ENCODE assay signal across 27 mouse cellular contexts in the genomic region with DNA sequence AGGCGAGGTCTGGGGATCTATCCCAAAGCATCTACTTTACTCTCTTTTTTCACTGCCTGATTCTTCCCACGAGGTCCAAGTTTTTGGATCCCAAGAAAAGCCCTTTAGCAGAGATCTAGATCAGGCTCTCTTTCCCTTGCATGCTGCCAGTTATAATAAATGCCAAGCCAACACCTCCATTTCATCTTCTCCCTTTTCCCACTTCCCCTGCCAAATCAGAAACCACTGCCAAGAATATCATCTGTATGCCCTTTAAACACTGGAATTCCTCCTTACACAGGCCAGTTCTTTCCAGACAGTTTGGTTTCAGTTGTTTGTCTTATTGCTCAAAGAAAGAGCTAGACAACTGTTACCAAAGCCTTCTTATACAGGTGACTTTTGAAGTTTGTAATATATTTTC. TPM values are rescaled to one million over a fixed set of nuclear protein-coding genes. Genes with fewer than 3 reads are reported as not detected.
DNase-seq lines count a peak whose midpoint lies in the region; TF ChIP-seq lines count a peak whose summit lies in the region.
"Had no signal": no experiment of that assay in that cellular context is flagged by ENCODE, and none has a peak within 500 bp of the region (broad histone marks: within the 10 kb centered on the region; RNA-seq: fewer than 3 reads in every experiment).

No protein-coding gene starts in this region.

- no peak overlapping the region for H3K4me3 ChIP-seq in gastrocnemius, adult 2 months
- H3K4me3 ChIP-seq: forebrain, embryonic 13.5 days; heart, embryonic 10.5 days; heart, embryonic 15.5 days; layer of hippocampus, adult 2 months; left cerebral cortex, adult 2 months; limb, embryonic 13.5 days; midbrain, embryonic 13.5 days; stomach, embryonic 15.5 days had no signal

- DNase-seq in gastrocnemius, adult 2 months, result no peak
- DNase-seq in gastrocnemius, postnatal 25 days, result no peak
- DNase-seq in 3T3-L1 (ENCODE audit: low read depth, low spot score) (peak; percentile 24), NIH3T3 (ENCODE audit: low read depth) (peak; percentile 34)
- peak; percentile 89 for DNase-seq in fat pad, adult 2 months (ENCODE audit: extremely low read depth, low read depth, low spot score)
- DNase-seq in right cerebral cortex, adult 18-20 months, result no peak
- no peak for DNase-seq in neural tube, embryonic 10.5 days (ENCODE audit: extremely low spot score, low spot score)
- DNase-seq: adrenal gland, postnatal 14 days; B cell, adult 2 months; cerebellum, adult 8-10 months; cerebellum, postnatal 25 days; gastrocnemius, postnatal 10 days; kidney, adult 18-20 months; kidney, postnatal 36 days; lung, adult 2 months; lung, postnatal 10 days; right cerebral cortex, postnatal 14 days had no signal

- H3K27ac ChIP-seq in gastrocnemius, adult 2 months, result peak overlapping the region; percentile 24
- H3K27ac ChIP-seq: forebrain, embryonic 13.5 days; heart, embryonic 10.5 days; heart, embryonic 15.5 days; layer of hippocampus, adult 2 months; left cerebral cortex, adult 2 months; limb, embryonic 13.5 days; liver, embryonic 14.5 days; macrophage; midbrain, embryonic 13.5 days; stomach, embryonic 15.5 days had no signal

- TF ChIP-seq CTCF in gastrocnemius, adult 2 months (IDR thresholded peaks at IDR 0.05), result no peak

- intact Hi-C loops in gastrocnemius, adult 2 months (cut with DNase I), result loop anchor here (5.0 kb wide), 1 partner anchor 67 kb away; no protein-coding TSS in a partner anchor

RNA-seq across cellular contexts. Expression of a gene that starts 27.7 kb away (rescaled TPM):
- total RNA-seq in gastrocnemius, adult 2 months (2021), result 10 to 100 TPM; 15.2 to 15.9 TPM
- total RNA-seq in gastrocnemius, postnatal 25 days (2021), result 10 to 100 TPM; 11.0 to 14.3 TPM

Comparison
In these comparisons a context has a peak if more than half of its experiments do, and no peak if none do; other contexts are left out.
1. DNase-seq: peak in 3T3-L1 (single experiment), NIH3T3 (single experiment) and fat pad, adult 2 months (single experiment); none in gastrocnemius, adult 2 months (single experiment), gastrocnemius, postnatal 25 days (single experiment), right cerebral cortex, adult 18-20 months (single experiment) and neural tube, embryonic 10.5 days (single experiment).